Mouse (Mus musculus): Measurements from ENCODE around the gene Dnah6. TPM values are rescaled to one million over a fixed set of nuclear protein-coding genes. Genes with fewer than 3 reads are reported as not detected.

The Dnah6 gene
- polyA plus RNA-seq, 1 experiment from 2014 or later = 0.20 TPM

GRCm38 (mm10) chr6:73253006-73253405, 31.6 kb upstream of the Dnah6 start:
- ATAC-seq (ENCODE audit: low read depth) = no peak
- 100% methylated on average over 2 of the region's 2 CpGs for WGBS
- no peak overlapping the region for H3K4me2 ChIP-seq (ENCODE audit: low read depth, low read length)
- peaks cover 5% of the 10 kb centered on the region; the same call in 1 of the 2 replicates for H3K36me3 ChIP-seq (ENCODE audit: control insufficient read depth, insufficient read depth, low read length)
- H3K27ac ChIP-seq (ENCODE audit: low read depth, low read length) = no peak overlapping the region
- peaks cover 12% of the 10 kb centered on the region for H3K4me1 ChIP-seq (ENCODE audit: control insufficient read depth, insufficient read depth, low read length)
- H3K9ac ChIP-seq (replicated peaks; ENCODE audit: low read depth, low read length) = no peak overlapping the region
- no peak overlapping the region for H3K4me3 ChIP-seq (ENCODE audit: low read depth, low read length)
- no peaks in the 10 kb centered on the region for H3K27me3 ChIP-seq (ENCODE audit: control insufficient read depth, insufficient read depth, low read length)
- no peaks in the 10 kb centered on the region for H3K9me3 ChIP-seq (ENCODE audit: control insufficient read depth, low read length)

GRCm38 (mm10) chr6:73252396-73252795, 30.9 kb upstream of the Dnah6 start:
- H3K36me3 ChIP-seq (ENCODE audit: control insufficient read depth, insufficient read depth, low read length) = peaks cover 2% of the 10 kb centered on the region; the same call in 1 of the 2 replicates
- ATAC-seq (ENCODE audit: low read depth) = no peak

DNA sequence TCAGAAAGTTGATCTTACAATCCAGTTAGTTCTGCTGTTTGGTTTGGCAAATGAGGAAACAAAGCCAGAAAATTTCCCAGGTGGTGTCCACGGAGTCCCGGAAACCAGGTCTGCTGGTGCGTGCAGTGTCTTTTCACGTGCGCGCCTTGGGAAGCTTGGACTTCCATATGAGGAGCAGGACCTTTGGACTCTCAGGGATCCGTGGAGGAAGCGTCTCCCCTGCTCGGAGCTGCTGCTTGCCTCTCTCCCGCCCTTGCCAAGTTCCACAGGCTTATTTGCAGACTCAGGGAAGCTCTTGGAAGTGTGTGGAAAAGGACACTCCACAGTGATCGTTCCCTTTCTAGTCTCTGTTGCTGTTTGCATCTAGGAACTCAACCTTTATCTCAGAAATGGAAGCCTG, 29.9 kb upstream of the Dnah6 start:
- no peaks in the 10 kb centered on the region for H3K9me3 ChIP-seq (ENCODE audit: control insufficient read depth, low read length)
- H3K36me3 ChIP-seq (ENCODE audit: control insufficient read depth, insufficient read depth, low read length) = no peaks in the 10 kb centered on the region
- no peak overlapping the region for H3K9ac ChIP-seq (replicated peaks; ENCODE audit: low read depth, low read length)
- H3K27me3 ChIP-seq (ENCODE audit: control insufficient read depth, insufficient read depth, low read length) = no peaks in the 10 kb centered on the region
- H3K4me1 ChIP-seq (ENCODE audit: control insufficient read depth, insufficient read depth, low read length) = peaks cover 12% of the 10 kb centered on the region
- ATAC-seq (ENCODE audit: low read depth) = no peak
- WGBS = 94% methylated on average over 11 of the region's 11 CpGs
- H3K4me3 ChIP-seq (ENCODE audit: low read depth, low read length) = no peak overlapping the region
- no peak overlapping the region for H3K27ac ChIP-seq (ENCODE audit: low read depth, low read length)
- H3K4me2 ChIP-seq (ENCODE audit: low read depth, low read length) = no peak overlapping the region

More at GRCm38 (mm10) chr6:73252396-73252795, 30.9 kb upstream of the Dnah6 start:
- H3K4me2 ChIP-seq (ENCODE audit: low read depth, low read length) = no peak overlapping the region
- no peaks in the 10 kb centered on the region for H3K9me3 ChIP-seq (ENCODE audit: control insufficient read depth, low read length)
- H3K27ac ChIP-seq (ENCODE audit: low read depth, low read length) = no peak overlapping the region
- no peak overlapping the region for H3K9ac ChIP-seq (replicated peaks; ENCODE audit: low read depth, low read length)
- H3K4me1 ChIP-seq (ENCODE audit: control insufficient read depth, insufficient read depth, low read length) = peaks cover 12% of the 10 kb centered on the region
- no peaks in the 10 kb centered on the region for H3K27me3 ChIP-seq (ENCODE audit: control insufficient read depth, insufficient read depth, low read length)
- H3K4me3 ChIP-seq (ENCODE audit: low read depth, low read length) = no peak overlapping the region

DNA sequence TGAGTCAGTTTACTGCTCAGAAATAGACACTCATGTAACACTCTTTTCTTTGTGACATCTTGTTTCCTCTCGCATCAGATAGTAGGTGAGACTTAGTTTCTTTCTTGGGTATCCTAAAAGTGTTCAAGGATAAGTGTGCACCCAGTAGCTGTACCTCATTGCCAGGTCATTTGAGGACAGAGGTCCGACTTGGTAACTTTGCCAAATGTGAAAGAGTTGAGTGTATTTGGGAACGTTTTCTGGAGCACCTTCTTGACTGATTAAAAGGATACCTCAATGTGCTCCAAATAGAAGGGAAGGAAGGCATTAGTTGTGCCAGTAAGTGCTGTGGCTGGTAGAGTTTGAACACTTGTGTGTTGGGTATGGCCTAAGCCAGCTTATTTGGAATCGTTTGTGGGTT, 28.4 kb upstream of the Dnah6 start:
- Histone ChIP-seq H3K27me3 (ENCODE audit: control insufficient read depth, insufficient read depth, low read length) (no peaks in the 10 kb centered on the region), H3K4me1 (ENCODE audit: control insufficient read depth, insufficient read depth, low read length) (peaks cover 12% of the 10 kb centered on the region), H3K27ac (ENCODE audit: low read depth, low read length) (no peak overlapping the region), H3K4me3 (ENCODE audit: low read depth, low read length) (peak overlapping the region; percentile 1; the same call in 1 of the 2 replicates), H3K9me3 (ENCODE audit: control insufficient read depth, low read length) (no peaks in the 10 kb centered on the region), H3K4me2 (ENCODE audit: low read depth, low read length) (peak overlapping the region; percentile 82), H3K36me3 (ENCODE audit: control insufficient read depth, insufficient read depth, low read length) (no peaks in the 10 kb centered on the region), H3K9ac (replicated peaks; ENCODE audit: low read depth, low read length) (no peak overlapping the region)
- WGBS = 84% methylated on average over 4 of the region's 4 CpGs
- ATAC-seq (ENCODE audit: low read depth) = no peak

GRCm38 (mm10) chr6:73249049-73249422, 27.6 kb upstream of the Dnah6 start:
- 9% methylated on average over 12 of the region's 12 CpGs for WGBS
- Histone ChIP-seq H3K27me3 (ENCODE audit: control insufficient read depth, insufficient read depth, low read length) (no peaks in the 10 kb centered on the region), H3K9me3 (ENCODE audit: control insufficient read depth, low read length) (no peaks in the 10 kb centered on the region), H3K4me2 (ENCODE audit: low read depth, low read length) (peak overlapping the region; percentile 82), H3K4me3 (ENCODE audit: low read depth, low read length) (peak overlapping the region; percentile 89), H3K4me1 (ENCODE audit: control insufficient read depth, insufficient read depth, low read length) (peaks cover 12% of the 10 kb centered on the region), H3K9ac (replicated peaks; ENCODE audit: low read depth, low read length) (peak overlapping the region; percentile 88), H3K27ac (ENCODE audit: low read depth, low read length) (peak overlapping the region; percentile 79; the same call in 1 of the 2 replicates), H3K36me3 (ENCODE audit: control insufficient read depth, insufficient read depth, low read length) (no peaks in the 10 kb centered on the region)
- ATAC-seq (ENCODE audit: low read depth) = peak; percentile 13

GRCm38 (mm10) chr6:73248237-73249048, 27.0 kb upstream of the Dnah6 start, which contains the start of gene Suclg1:
Suclg1 (plus strand) TSS chr6:73248382.
- Histone ChIP-seq H3K4me2 (ENCODE audit: low read depth, low read length) (peak within 1 kb of the TSS; percentile 82), H3K36me3 (ENCODE audit: control insufficient read depth, insufficient read depth, low read length) (no peaks in the 10 kb centered on the region), H3K9ac (replicated peaks; ENCODE audit: low read depth, low read length) (peak within 1 kb of the TSS; percentile 88), H3K4me3 (ENCODE audit: low read depth, low read length) (peak within 1 kb of the TSS; percentile 89), H3K27me3 (ENCODE audit: control insufficient read depth, insufficient read depth, low read length) (no peaks in the 10 kb centered on the region), H3K4me1 (ENCODE audit: control insufficient read depth, insufficient read depth, low read length) (peaks cover 12% of the 10 kb centered on the region), H3K9me3 (ENCODE audit: control insufficient read depth, low read length) (no peaks in the 10 kb centered on the region), H3K27ac (ENCODE audit: low read depth, low read length) (peak within 1 kb of the TSS; percentile 79)
- ATAC-seq (ENCODE audit: low read depth) = peak; percentile 96
- WGBS = under 1% methylated on average over 57 of the region's 58 CpGs

- peaks cover 12% of the 10 kb centered on the region for H3K4me1 ChIP-seq (ENCODE audit: control insufficient read depth, insufficient read depth, low read length)
- H3K36me3 ChIP-seq (ENCODE audit: control insufficient read depth, insufficient read depth, low read length) = no peaks in the 10 kb centered on the region
- peak overlapping the region; percentile 82 for H3K4me2 ChIP-seq (ENCODE audit: low read depth, low read length)
- no peak overlapping the region for H3K9ac ChIP-seq (replicated peaks; ENCODE audit: low read depth, low read length)
- H3K4me3 ChIP-seq (ENCODE audit: low read depth, low read length) = peak overlapping the region; percentile 89
- H3K27ac ChIP-seq (ENCODE audit: low read depth, low read length) = no peak overlapping the region
- 49% methylated on average over 4 of the region's 4 CpGs for WGBS
- H3K9me3 ChIP-seq (ENCODE audit: control insufficient read depth, low read length) = no peaks in the 10 kb centered on the region
- H3K27me3 ChIP-seq (ENCODE audit: control insufficient read depth, insufficient read depth, low read length) = no peaks in the 10 kb centered on the region
- ATAC-seq (ENCODE audit: low read depth) = no peak
Measured at GRCm38 (mm10) chr6:73247452-73247851, 26.0 kb upstream of the Dnah6 start.

GRCm38 (mm10) chr6:73246821-73247220, 25.4 kb upstream of the Dnah6 start:
- Histone ChIP-seq H3K9me3 (ENCODE audit: control insufficient read depth, low read length) (no peaks in the 10 kb centered on the region), H3K27ac (ENCODE audit: low read depth, low read length) (no peak overlapping the region), H3K4me2 (ENCODE audit: low read depth, low read length) (no peak overlapping the region), H3K4me3 (ENCODE audit: low read depth, low read length) (no peak overlapping the region), H3K4me1 (ENCODE audit: control insufficient read depth, insufficient read depth, low read length) (peaks cover 12% of the 10 kb centered on the region), H3K27me3 (ENCODE audit: control insufficient read depth, insufficient read depth, low read length) (no peaks in the 10 kb centered on the region), H3K36me3 (ENCODE audit: control insufficient read depth, insufficient read depth, low read length) (no peaks in the 10 kb centered on the region), H3K9ac (replicated peaks; ENCODE audit: low read depth, low read length) (no peak overlapping the region)
- no peak for ATAC-seq (ENCODE audit: low read depth)
- 78% methylated on average over 2 of the region's 2 CpGs for WGBS

- no peaks in the 10 kb centered on the region for H3K36me3 ChIP-seq (ENCODE audit: control insufficient read depth, insufficient read depth, low read length)
- H3K4me1 ChIP-seq (ENCODE audit: control insufficient read depth, insufficient read depth, low read length) = no peaks in the 10 kb centered on the region
- no peak overlapping the region for H3K27ac ChIP-seq (ENCODE audit: low read depth, low read length)
- no peak for ATAC-seq (ENCODE audit: low read depth)
- no peak overlapping the region for H3K9ac ChIP-seq (replicated peaks; ENCODE audit: low read depth, low read length)
- no peak overlapping the region for H3K4me3 ChIP-seq (ENCODE audit: low read depth, low read length)
- no peak overlapping the region for H3K4me2 ChIP-seq (ENCODE audit: low read depth, low read length)
- no peaks in the 10 kb centered on the region for H3K27me3 ChIP-seq (ENCODE audit: control insufficient read depth, insufficient read depth, low read length)
- WGBS = 75% methylated on average over 3 of the region's 3 CpGs
- H3K9me3 ChIP-seq (ENCODE audit: control insufficient read depth, low read length) = no peaks in the 10 kb centered on the region
Measured at GRCm38 (mm10) chr6:73235650-73236049, 14.2 kb upstream of the Dnah6 start.
